Mouse (Mus musculus) gastrocnemius, adult 8-10 months (tissue): ENCODE data around the gene Zar1. TPM values are rescaled to one million over a fixed set of nuclear protein-coding genes. Genes with fewer than 3 reads are reported as not detected.
A peak's percentile ranks its signal among the peaks of the same experiment; 100 is the strongest.
"Not testable (repeated sequence)": the region's sequence is repeated elsewhere in the genome, so short reads cannot be mapped to it uniquely, and the experiment has no call there.

Experiments used
- DNase-seq, 2 experiments: peaks; one replicate each; pipeline ENCODE4 v3.0.0; 2022; ENCODE audit warnings: low spot score in 2 of 2
- total RNA-seq, 4 experiments: library from RNA; stranded (reverse); gene quantifications; 2 replicates each; pipeline ENCODE4 v1.2.4; 2022

Zar1 gene
- total RNA-seq: not detected

GRCm38 (mm10) chr5:72580970-72581332 lies at the start of gene Zar1:
Gene Zar1, minus strand, starts transcription at chr5:72581254.
- not testable (repeated sequence) for DNase-seq

GRCm38 (mm10) chr5:72630026-72630425 lies 49.0 kb upstream of the Zar1 start:
- no peak for DNase-seq

- DNase-seq: no peak
These were observed 40.0 kb upstream of the Zar1 start for GRCm38 (mm10) chr5:72621022-72621421.

DNA sequence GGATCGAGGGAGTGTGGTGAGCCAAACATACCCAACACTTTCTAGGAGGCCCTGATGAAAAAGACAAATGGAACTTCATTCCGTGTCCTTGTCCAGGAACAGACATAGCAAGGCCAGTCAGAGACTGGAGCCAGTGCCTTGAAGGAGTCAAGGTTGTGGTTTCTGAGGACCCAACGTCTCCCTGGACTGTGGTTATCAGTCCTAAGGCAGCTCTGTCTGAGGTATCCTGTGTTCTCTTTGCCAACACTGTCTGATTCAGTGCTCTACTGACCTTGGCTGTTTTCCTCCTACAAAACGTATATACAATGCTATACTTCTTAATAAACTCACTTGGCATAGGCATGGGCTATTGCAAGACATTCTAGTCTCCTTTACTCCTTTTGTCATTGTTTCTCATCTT lies 36.4 kb upstream of the Zar1 start:
- no peak for DNase-seq

- no peak for DNase-seq
These were observed 22.1 kb upstream of the Zar1 start for GRCm38 (mm10) chr5:72603138-72603537.

- no peak for DNase-seq
These were observed 20.0 kb upstream of the Zar1 start for GRCm38 (mm10) chr5:72601006-72601405.

GRCm38 (mm10) chr5:72587192-72587681 lies 6.2 kb upstream of the Zar1 start, which contains the start of gene Gm5868:
Gene Gm5868, minus strand, starts transcription at chr5:72587551.
- DNase-seq: no peak

- not testable (repeated sequence) for DNase-seq
These were observed 5.7 kb upstream of the Zar1 start for GRCm38 (mm10) chr5:72586667-72587191.

- DNase-seq: not testable (repeated sequence)
These were observed 5.1 kb upstream of the Zar1 start for GRCm38 (mm10) chr5:72586122-72586521.

- DNase-seq: not testable (repeated sequence)
These were observed 725 bp downstream of the Zar1 start for GRCm38 (mm10) chr5:72580088-72580969.

- DNase-seq: not testable (repeated sequence)
These were observed 1.5 kb downstream of the Zar1 start for GRCm38 (mm10) chr5:72579599-72579998.

GRCm38 (mm10) chr5:72565621-72566020 lies 15.4 kb downstream of the Zar1 start:
- DNase-seq: no peak

DNA sequence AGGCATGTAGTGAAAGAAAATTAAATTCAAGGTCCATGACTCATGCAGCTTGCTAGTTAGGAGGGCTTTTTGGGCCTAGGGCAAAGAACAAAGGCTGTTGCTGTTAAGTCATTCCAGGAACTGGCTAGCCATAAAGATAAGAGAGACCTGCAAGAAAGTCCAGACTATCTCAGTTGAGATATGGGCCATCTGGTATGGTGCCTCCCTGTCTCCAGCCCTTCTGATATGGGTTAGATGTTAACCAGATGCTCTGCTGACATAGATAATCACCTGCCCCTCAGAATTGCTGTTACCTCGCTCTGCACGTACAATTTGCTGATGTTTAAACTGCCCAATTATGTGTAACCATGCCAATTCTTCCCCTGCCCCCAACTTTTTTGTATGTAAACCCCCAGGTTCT lies 17.9 kb downstream of the Zar1 start:
- not testable (repeated sequence) for DNase-seq

- DNase-seq: no peak
These were observed 20.0 kb downstream of the Zar1 start for GRCm38 (mm10) chr5:72560976-72561628.

DNA sequence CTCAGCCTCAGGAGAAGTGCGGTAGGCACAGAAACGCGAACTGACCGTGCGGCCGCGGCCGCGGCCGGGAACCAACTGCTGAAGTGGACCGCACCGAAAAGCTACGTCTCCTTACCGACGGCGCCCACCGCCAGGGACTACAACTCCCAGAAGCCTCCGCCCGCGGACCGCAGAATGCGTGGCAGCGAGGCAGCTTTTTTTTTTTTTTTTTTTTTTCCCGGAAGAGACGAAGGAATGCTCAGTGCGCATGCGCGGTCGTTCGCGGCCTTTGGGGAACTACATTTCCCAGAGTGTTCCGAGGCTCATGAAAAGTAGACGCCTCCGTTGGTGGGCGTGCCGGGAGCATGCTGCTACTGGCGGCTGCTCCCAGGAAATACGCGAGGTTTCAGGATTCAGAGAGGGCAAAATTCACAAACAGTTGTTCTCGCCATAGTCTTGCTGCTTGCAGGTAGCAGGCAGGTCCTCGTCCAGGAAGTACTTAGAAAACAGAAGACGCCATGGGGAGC lies 21.5 kb downstream of the Zar1 start, which contains the start of gene Nfxl1:
Gene Nfxl1, minus strand, starts transcription at position 141 of the 506 bp plus-strand sequence.
- peak; percentile 86 to 95 for DNase-seq

- peak; percentile 4 to 16 for DNase-seq
These were observed 22.1 kb downstream of the Zar1 start for GRCm38 (mm10) chr5:72558716-72559526.

DNA sequence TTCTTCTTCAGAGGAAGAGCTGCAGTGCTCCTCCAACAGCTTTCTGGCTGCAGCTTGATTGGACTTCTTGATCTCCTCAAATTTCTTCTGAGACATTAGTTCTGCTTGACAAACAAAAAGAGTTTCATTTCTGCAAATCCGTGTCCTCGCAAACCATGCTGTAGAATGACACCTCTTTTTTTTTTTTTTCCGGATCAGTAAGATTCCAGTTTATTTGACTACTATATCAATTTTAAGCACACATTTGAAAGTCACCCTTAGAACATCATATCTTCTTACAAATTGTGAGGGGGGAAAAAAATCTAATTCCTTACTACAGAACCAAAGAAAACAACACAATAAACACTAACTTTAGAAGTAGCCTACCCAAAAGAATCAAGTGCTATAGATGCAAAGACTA lies 24.8 kb downstream of the Zar1 start:
- DNase-seq: no peak

GRCm38 (mm10) chr5:72551209-72551608 lies 29.8 kb downstream of the Zar1 start:
- DNase-seq: no peak

DNA sequence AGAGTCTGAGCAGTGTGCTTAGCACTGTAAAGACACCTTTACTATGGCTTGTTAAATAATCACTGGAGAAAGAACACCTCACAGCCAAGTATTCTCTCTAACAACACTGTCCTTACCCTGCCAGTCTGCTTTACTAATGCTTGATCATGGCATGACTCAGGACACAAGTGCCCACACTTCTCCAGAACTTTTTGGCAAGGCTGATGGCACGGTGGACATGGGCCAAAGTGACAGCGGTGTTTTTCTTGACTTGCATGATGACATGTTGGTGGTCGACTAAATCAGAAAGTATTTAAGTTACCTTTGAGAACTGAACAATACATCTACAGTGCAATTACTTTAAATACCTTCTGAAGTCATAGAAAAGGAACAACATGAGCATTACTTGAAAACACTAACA lies 52.2 kb downstream of the Zar1 start:
- no peak for DNase-seq
